Mouse (Mus musculus): ENCODE data around the gene Rps6ka2. TPM values are rescaled to one million over a fixed set of nuclear protein-coding genes. Genes with fewer than 3 reads are reported as not detected.

The Rps6ka2 gene
- polyA plus RNA-seq, 2 experiments = 12.1 to 13.8 TPM

DNA sequence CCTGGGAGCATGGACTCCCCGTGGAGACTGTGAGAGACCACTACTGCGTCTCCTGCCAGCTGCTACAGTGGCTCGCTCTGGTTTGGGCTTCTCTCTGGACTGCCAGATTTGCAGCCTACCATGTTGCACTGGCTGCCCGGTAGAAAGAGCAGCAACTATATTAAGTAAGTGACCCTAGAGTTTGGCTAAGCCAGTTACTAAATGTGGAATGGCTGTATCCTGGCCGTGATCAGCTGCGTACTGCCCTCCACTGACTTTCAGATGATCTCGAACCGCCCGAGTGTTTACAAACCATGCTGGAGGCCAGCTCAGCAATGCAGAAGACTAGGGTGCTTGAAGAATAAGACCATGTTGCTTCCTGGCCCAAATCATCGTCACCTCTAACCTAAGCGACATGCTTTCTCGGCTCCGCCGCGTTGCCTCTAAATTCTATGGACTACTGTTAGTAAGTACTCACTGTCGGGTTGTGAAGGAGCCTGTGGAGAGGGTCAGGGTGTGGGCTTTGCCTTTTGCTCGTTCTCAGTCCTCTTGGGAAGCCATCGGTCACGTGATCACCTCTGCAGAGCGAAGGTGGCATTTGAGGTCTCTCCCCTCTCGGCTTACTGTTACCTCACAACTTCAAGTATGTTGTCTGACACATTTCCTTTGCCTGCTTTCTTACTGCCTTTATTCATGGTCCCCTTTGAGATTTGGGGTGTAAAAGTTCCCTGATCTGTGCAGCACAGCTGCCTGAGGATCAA, 31.6 kb upstream of the Rps6ka2 start:
- Histone ChIP-seq H3K27me3 (ENCODE audit: control insufficient read depth, insufficient read depth, low read length) (no peaks in the 10 kb centered on the region), H3K4me3 (replicated peaks; ENCODE audit: low read length) (no peak overlapping the region), H3K36me3 (ENCODE audit: control insufficient read depth, insufficient read depth, low read length) (no peaks in the 10 kb centered on the region), H3K4me2 (replicated peaks; ENCODE audit: low read depth, low read length, severe bottlenecking) (no peak overlapping the region), H3K9ac (ENCODE audit: low read depth, low read length, severe bottlenecking) (no peak overlapping the region), H3K27ac (replicated peaks; ENCODE audit: low read depth, low read length) (no peak overlapping the region), H3K9me3 (ENCODE audit: control insufficient read depth, low read length) (no peaks in the 10 kb centered on the region), H3K4me1 (ENCODE audit: control insufficient read depth, insufficient read depth, low read length) (no peaks in the 10 kb centered on the region)
- ATAC-seq (ENCODE audit: low FRiP score, low read depth) (no peak), DNase-seq (ENCODE audit: low spot score) (no peak)
- TF ChIP-seq POLR2A (IDR thresholded peaks at IDR 0.05; ENCODE audit: borderline replicate concordance, extremely low read depth, insufficient read depth, insufficient read length) = no peak
- WGBS = 79% methylated on average over 21 of the region's 21 CpGs

DNA sequence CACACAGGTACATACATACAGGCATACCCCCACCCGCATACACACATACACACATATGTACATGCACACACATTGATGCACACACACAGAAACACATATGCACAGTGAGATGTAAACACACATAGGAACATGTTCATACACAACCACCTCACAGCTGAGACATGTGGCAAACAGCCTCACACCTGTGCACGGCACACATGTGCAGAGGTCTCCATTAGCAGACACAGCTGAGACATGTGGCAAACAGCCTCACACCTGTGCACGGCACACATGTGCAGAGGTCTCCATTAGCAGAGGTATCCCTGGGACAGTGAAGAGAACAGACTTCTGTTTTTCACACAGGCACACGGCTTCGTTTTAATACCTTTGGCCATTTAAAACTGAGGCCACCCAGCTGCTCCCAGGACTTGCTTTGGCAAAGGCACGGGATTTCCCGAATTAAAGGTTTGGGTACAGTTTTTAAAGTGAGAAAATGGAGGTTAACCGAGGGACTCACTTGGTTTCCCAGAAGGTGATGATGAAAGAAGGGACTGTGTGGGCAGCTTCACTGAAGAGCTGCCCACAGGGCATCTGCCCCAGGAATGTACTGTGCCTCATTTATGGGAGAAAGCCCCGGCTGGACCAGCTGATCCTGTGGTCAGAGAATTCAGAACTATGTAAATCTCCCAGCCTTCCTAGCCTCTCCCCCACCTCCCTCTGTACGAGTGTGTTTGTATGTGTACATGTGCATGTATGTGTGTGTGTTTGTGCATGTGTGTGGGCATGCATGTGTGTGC, 29.3 kb upstream of the Rps6ka2 start:
- no peaks in the 10 kb centered on the region for H3K36me3 ChIP-seq (ENCODE audit: control insufficient read depth, insufficient read depth, low read length)
- H3K4me3 ChIP-seq (replicated peaks; ENCODE audit: low read length) = no peak overlapping the region
- H3K4me1 ChIP-seq (ENCODE audit: control insufficient read depth, insufficient read depth, low read length) = no peaks in the 10 kb centered on the region
- no peak for TF ChIP-seq POLR2A (IDR thresholded peaks at IDR 0.05; ENCODE audit: borderline replicate concordance, extremely low read depth, insufficient read depth, insufficient read length)
- DNase-seq (ENCODE audit: low spot score) (no peak), ATAC-seq (ENCODE audit: low FRiP score, low read depth) (no peak)
- WGBS = 60% methylated on average over 10 of the region's 10 CpGs
- no peaks in the 10 kb centered on the region for H3K9me3 ChIP-seq (ENCODE audit: control insufficient read depth, low read length)
- no peak overlapping the region for H3K4me2 ChIP-seq (replicated peaks; ENCODE audit: low read depth, low read length, severe bottlenecking)
- H3K9ac ChIP-seq (ENCODE audit: low read depth, low read length, severe bottlenecking) = no peak overlapping the region
- no peak overlapping the region for H3K27ac ChIP-seq (replicated peaks; ENCODE audit: low read depth, low read length)
- no peaks in the 10 kb centered on the region for H3K27me3 ChIP-seq (ENCODE audit: control insufficient read depth, insufficient read depth, low read length)

DNA sequence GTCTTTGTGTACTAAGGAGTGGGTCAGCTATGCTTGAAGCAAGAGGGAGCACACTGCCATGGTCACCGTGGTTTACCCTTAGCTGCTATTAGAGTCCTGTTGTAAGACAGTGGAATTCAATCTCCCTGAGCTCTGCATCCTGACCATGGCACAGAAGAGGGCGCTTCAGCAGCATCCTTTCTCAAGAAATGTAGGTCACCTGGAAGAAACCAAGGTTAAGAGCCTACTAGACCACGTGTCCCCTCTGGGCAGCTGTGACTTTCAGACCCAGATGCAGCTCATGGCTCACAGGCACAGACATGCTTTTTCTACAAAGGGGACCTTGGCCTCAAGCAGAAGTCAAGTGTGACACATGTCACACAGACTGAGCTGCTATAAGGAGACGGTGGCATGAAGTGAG, 27.5 kb upstream of the Rps6ka2 start:
- Histone ChIP-seq H3K36me3 (ENCODE audit: control insufficient read depth, insufficient read depth, low read length) (no peaks in the 10 kb centered on the region), H3K9me3 (ENCODE audit: control insufficient read depth, low read length) (no peaks in the 10 kb centered on the region), H3K27me3 (ENCODE audit: control insufficient read depth, insufficient read depth, low read length) (no peaks in the 10 kb centered on the region), H3K4me2 (replicated peaks; ENCODE audit: low read depth, low read length, severe bottlenecking) (no peak overlapping the region), H3K4me3 (replicated peaks; ENCODE audit: low read length) (no peak overlapping the region), H3K4me1 (ENCODE audit: control insufficient read depth, insufficient read depth, low read length) (no peaks in the 10 kb centered on the region), H3K27ac (replicated peaks; ENCODE audit: low read depth, low read length) (no peak overlapping the region), H3K9ac (ENCODE audit: low read depth, low read length, severe bottlenecking) (no peak overlapping the region)
- WGBS = 46% methylated on average over 4 of the region's 4 CpGs
- DNase-seq (ENCODE audit: low spot score) = no peak
- no peak for TF ChIP-seq POLR2A (IDR thresholded peaks at IDR 0.05; ENCODE audit: borderline replicate concordance, extremely low read depth, insufficient read depth, insufficient read length)
- ATAC-seq (ENCODE audit: low FRiP score, low read depth) = no peak

DNA sequence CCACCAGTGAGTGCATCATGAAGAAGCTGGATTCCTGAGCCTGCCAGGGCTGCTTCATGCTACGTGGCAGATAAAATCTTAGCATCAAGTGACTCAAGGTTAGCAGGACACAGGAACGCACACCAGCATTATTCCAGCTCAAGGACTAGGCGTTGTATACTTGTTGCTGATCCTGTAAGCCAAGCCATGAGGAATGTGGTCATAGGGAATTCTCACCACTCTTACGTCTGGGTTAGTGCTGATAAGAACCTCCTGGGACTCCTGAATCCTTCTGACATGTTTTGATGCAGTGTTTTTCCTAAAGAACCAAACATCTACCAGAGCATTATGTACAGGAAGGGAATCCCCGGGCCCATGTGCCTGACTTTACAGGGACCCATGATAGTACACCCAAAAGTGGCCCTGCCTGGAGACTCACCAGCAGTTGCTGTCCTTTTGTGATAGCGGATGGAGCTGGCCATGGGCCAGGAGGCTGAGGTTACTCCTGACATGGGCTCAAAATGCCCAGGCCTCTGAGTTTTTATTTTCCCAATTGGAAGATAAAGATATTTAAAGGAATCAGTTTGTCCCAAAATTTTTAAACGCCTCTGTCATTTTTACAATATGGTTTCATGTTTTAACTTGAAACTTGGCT, 25.9 kb upstream of the Rps6ka2 start:
- Histone ChIP-seq H3K27ac (replicated peaks; ENCODE audit: low read depth, low read length) (no peak overlapping the region), H3K4me1 (ENCODE audit: control insufficient read depth, insufficient read depth, low read length) (no peaks in the 10 kb centered on the region), H3K4me2 (replicated peaks; ENCODE audit: low read depth, low read length, severe bottlenecking) (no peak overlapping the region), H3K27me3 (ENCODE audit: control insufficient read depth, insufficient read depth, low read length) (no peaks in the 10 kb centered on the region), H3K36me3 (ENCODE audit: control insufficient read depth, insufficient read depth, low read length) (no peaks in the 10 kb centered on the region), H3K4me3 (replicated peaks; ENCODE audit: low read length) (no peak overlapping the region), H3K9ac (ENCODE audit: low read depth, low read length, severe bottlenecking) (no peak overlapping the region), H3K9me3 (ENCODE audit: control insufficient read depth, low read length) (no peaks in the 10 kb centered on the region)
- no peak for TF ChIP-seq POLR2A (IDR thresholded peaks at IDR 0.05; ENCODE audit: borderline replicate concordance, extremely low read depth, insufficient read depth, insufficient read length)
- no peak for DNase-seq (ENCODE audit: low spot score)
- ATAC-seq (ENCODE audit: low FRiP score, low read depth) = no peak
- WGBS = 74% methylated on average over 7 of the region's 7 CpGs

DNA sequence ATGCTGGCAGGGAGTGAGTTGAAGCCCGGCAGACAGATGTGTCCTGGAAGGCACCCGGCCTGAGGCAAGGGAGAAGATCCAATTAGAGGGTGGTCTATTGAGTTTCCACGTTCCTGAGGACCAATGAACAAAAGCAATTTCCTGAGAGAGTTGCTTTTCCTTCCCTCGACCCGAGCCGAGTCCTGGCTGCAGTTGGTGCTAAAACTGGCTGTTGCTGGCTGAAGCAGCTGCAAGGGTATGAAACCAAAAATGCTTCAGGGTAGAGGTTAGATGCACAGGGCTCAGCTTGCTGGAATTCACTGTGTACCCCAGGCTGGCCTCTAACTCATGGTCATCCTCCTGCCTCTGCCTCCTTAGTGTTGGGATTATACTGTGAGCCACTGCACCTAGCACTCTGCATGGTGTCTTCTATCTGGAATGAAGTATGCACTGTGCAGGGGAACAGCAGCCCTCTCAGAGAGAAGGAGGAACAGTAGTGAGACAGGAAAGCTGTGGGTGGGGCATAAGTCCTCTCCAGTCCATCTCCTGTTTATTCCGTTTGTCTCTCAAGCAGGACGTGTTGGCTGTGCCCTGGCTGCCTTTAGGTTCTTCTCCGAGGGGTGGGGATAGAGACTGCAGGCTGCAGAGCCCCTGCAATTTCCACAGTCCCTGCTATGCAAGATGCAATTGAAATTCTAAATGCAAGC, 24.4 kb upstream of the Rps6ka2 start:
- H3K9ac ChIP-seq (ENCODE audit: low read depth, low read length, severe bottlenecking) = no peak overlapping the region
- H3K4me2 ChIP-seq (replicated peaks; ENCODE audit: low read depth, low read length, severe bottlenecking) = no peak overlapping the region
- H3K4me1 ChIP-seq (ENCODE audit: control insufficient read depth, insufficient read depth, low read length) = no peaks in the 10 kb centered on the region
- TF ChIP-seq POLR2A (IDR thresholded peaks at IDR 0.05; ENCODE audit: borderline replicate concordance, extremely low read depth, insufficient read depth, insufficient read length) = no peak
- no peak for ATAC-seq (ENCODE audit: low FRiP score, low read depth)
- H3K27me3 ChIP-seq (ENCODE audit: control insufficient read depth, insufficient read depth, low read length) = no peaks in the 10 kb centered on the region
- H3K4me3 ChIP-seq (replicated peaks; ENCODE audit: low read length) = no peak overlapping the region
- no peaks in the 10 kb centered on the region for H3K36me3 ChIP-seq (ENCODE audit: control insufficient read depth, insufficient read depth, low read length)
- 24% methylated on average over 9 of the region's 9 CpGs for WGBS
- DNase-seq (ENCODE audit: low spot score) = no peak
- no peaks in the 10 kb centered on the region for H3K9me3 ChIP-seq (ENCODE audit: control insufficient read depth, low read length)
- H3K27ac ChIP-seq (replicated peaks; ENCODE audit: low read depth, low read length) = no peak overlapping the region
